Mouse (Mus musculus) myocyte (in vitro differentiated cells): ENCODE measurements around the gene Htra3.

ENCODE experiments used
- MAX ChIP-seq: IDR thresholded peaks from one replicate; pipeline ENCODE4 v1.6.1; 2011; ENCODE audit warnings: low read depth, mild to moderate bottlenecking, control low read depth
- MYOD1 ChIP-seq, 3 experiments: IDR thresholded peaks; one replicate each; pipeline ENCODE4 v1.6.1; 2011; ENCODE audit warnings: control low read depth in 2 of 3, low read depth in 2 of 3, mild to moderate bottlenecking in 2 of 3, moderate library complexity in 1 of 3; ENCODE audit not compliant: insufficient read length in 2 of 3, control insufficient read depth in 1 of 3
- POLR2A ChIP-seq: IDR thresholded peaks from one replicate; pipeline ENCODE4 v1.6.1; 2011; ENCODE audit warnings: low read depth, mild to moderate bottlenecking, control low read depth, moderate library complexity; ENCODE audit not compliant: insufficient read length
- SRF ChIP-seq: IDR thresholded peaks from one replicate; pipeline ENCODE4 v1.6.1; 2011; ENCODE audit warnings: low read depth; ENCODE audit not compliant: control insufficient read depth, insufficient read length
- USF1 ChIP-seq: IDR thresholded peaks from one replicate; pipeline ENCODE4 v1.6.1; 2011; ENCODE audit warnings: low read depth, mild to moderate bottlenecking, control low read depth, moderate library complexity

GRCm38 (mm10) chr5:35607784-35608183 lies 71.8 kb downstream of the Htra3 start:
- TF ChIP-seq POLR2A (no peak), MYOD1 (IDR thresholded peaks at IDR 0.05; ENCODE audit: control insufficient read depth in 1 of 3, insufficient read length in 2 of 3, low read depth in 2 of 3) (no peak), SRF (no peak), MAX (no peak), USF1 (no peak)
